Mouse (Mus musculus): ENCODE results near the gene Jam3.
"Not testable (repeated sequence)": the region's sequence is repeated elsewhere in the genome, so short reads cannot be mapped to it uniquely, and the experiment has no call there.

The Jam3 gene

GRCm38 (mm10) chr9:27166981-27167380, 11.8 kb upstream of the Jam3 start:
- no peak for DNase-seq

- no peak for DNase-seq
Observed at GRCm38 (mm10) chr9:27165596-27165995, 10.4 kb upstream of the Jam3 start.

DNA sequence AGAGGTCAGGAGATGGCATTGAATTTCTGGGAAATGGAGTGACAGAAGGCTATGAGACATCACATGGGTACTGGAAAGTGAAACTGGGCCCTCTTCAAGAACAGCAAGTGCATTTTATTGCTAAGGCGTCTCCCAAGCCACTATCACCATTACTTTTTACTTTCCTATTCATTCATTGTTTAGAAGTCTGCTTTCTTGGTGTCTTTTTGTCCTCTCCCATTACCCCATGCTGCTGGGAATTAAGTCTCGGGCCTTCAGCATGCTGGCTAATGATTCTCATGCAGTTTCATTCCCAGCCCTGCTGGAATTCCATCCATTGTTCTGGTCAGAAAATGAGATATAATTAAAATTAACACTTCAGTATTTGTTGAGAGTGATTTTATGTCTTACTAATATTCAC, 9.7 kb upstream of the Jam3 start:
- DNase-seq = no peak

DNA sequence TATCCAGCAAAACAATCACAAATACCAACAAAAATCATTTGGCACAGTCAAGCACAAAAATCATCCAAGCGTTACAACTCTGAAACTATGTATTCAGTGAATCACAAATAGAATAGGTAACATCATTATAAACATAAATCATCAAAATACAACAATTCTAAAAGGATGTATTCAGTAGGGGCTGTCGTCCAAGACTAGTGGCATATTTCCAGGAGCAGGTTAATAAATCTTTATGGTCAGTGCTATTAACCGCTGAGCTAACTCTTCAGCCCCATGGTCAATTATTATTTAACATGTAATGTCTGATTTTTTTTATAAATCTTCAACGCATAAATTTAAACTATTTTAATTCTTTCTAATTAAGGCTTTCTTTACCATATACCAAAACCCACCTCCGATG, 8.4 kb upstream of the Jam3 start:
- DNase-seq = not testable (repeated sequence)

GRCm38 (mm10) chr9:27153861-27154260, 1.4 kb downstream of the Jam3 start:
- no peak for DNase-seq

GRCm38 (mm10) chr9:27149836-27150235, 5.4 kb downstream of the Jam3 start:
- DNase-seq = no peak

GRCm38 (mm10) chr9:27148631-27149471, 6.4 kb downstream of the Jam3 start:
- peak; percentile 41 to 54 for DNase-seq

DNA sequence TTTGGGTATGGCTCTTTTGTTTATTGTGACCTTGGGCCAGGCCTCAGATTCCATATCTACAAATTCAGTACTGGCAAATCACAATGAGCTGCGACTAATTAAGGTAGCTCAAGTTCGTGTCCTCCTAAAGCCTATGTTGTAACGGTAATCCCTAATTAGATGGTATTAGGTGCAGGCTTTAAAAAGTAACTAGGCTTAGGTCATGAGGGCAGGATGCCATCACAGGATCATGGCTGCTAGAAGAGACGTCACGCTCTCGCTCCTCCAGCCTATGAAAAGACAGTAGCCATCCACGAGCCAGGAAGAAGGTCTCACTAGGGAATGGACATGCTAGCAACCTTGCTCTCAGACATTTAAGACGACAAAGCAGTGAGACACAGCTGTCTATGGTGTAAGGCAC, 7.3 kb downstream of the Jam3 start:
- no peak for DNase-seq

DNA sequence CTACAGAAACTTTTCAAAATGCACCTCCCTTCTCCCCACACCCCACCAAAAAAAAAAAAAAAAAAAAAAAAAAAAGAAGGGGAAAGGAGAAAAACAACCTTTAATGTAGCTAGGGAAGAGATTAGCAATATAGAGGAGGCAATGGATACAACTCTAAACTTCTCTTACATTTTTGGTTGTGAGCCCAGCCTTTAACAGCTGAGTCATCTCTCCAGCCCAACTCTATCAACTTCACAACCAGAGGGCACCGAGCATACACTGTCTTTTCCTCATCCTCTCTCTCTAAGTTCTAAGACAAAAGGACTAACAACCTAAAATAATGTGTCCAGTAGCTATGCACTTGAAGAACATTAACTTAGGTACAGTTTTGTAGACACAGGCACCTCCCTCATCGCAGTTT, 8.4 kb downstream of the Jam3 start:
- DNase-seq = no peak

- no peak for DNase-seq
Observed at GRCm38 (mm10) chr9:27144996-27145395, 10.2 kb downstream of the Jam3 start.

- no peak for DNase-seq
Observed at GRCm38 (mm10) chr9:27144271-27144840, 10.9 kb downstream of the Jam3 start.

- no peak for DNase-seq
Observed at GRCm38 (mm10) chr9:27140432-27141065, 14.7 kb downstream of the Jam3 start.

- no peak for DNase-seq
Observed at GRCm38 (mm10) chr9:27136651-27137050, 18.6 kb downstream of the Jam3 start.

GRCm38 (mm10) chr9:27135372-27135771, 19.8 kb downstream of the Jam3 start:
- no peak for DNase-seq

- DNase-seq = peak; percentile 75 to 78
Observed at GRCm38 (mm10) chr9:27134410-27134809, 20.8 kb downstream of the Jam3 start.

DNA sequence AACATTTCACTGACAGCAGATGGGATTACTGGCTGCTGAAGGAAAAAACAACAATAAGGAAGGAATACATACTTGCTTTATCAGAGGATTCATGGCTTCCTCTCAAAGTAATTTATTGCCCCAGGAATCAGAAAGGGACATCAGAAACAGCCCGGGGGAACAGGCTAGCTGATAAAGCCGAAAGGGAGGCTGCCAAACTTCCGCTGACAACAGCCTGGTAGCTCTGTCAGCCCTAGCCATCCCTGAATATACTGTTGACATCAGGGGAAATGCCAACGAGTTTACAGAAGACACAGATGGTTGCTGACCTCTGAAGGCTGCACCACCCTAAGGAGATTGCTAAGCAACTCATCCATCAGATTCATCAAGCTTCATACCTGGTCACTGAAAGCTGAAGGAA, 26.6 kb downstream of the Jam3 start:
- DNase-seq = no peak

DNA sequence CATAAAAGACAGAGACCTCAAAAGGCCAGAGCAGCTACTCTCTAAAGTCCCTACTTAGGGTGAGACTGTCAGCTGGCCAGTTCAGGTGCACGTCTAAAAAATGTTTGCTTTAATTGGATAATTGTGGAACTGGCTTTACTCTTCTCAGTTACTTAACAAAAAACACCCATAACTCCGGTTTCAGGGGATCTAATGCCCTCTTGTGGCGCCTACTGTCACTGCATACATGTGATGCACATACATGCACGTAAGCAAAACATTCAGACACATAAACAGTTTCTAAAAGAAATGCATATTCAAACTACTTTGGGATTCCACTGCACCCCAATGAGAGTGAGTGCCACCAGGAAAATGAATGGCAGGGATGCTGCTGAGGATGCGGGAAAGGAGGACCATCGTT, 28.7 kb downstream of the Jam3 start:
- DNase-seq = no peak

GRCm38 (mm10) chr9:27125450-27125849, 29.8 kb downstream of the Jam3 start:
- peak in 1 of 2 experiments; percentile 29 for DNase-seq

DNA sequence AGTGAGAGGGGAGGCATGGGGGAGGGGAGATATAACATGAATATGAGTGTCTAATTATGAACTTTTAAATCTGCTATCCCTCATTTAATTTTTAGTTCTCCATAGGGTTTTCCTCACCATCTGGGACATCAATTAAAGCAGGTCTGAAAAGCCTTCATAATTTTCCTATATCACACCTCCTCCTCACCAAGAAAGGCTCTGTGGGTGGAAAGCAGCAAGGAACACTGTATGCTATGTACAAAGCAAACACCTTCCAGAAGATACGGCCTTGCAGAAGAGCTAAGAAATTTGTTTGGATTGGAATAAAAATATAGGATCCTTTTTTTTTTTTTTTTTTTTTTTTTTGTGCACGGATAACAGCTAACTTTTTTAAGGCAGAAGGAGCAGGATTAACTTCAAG, 31.3 kb downstream of the Jam3 start:
- DNase-seq = no peak

DNA sequence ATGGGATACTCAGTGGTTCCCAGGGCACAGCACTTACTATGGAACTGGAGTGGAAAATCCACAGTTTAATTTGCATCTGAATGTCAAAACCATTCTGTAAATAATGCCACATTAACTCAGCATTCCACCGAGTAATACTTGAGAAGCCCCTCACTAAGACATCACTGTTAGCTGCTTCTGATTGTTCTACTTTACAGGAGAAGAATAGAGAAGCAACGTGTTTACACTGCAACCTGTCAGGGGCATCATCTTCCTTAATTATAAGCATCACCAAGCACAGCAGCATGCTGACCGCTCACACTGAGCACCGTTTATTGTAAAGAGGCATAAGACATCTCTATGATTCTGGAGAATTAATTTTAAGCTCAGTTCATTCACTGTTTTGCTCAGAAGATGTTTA, 32.3 kb downstream of the Jam3 start:
- no peak for DNase-seq

GRCm38 (mm10) chr9:27122076-27122475, 33.1 kb downstream of the Jam3 start:
- no peak for DNase-seq

DNA sequence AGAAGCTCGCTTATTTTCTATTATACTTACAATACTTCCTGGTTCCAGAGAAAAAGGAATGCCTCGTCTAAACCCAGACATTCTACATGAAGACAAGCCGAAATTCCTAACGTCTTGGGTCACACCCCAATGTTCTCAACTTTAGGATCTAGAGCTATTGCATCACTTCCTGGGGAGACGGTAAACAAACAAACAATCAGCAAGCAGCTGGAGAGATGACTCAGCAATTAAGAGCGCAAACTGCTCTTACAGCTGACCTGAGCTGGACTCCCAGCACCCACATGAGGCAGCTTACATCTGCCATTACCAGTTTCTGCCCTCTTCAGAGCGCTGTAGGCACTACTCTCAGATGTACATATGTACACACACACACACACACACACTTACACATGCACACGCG, 34.0 kb downstream of the Jam3 start:
- no peak for DNase-seq

GRCm38 (mm10) chr9:27111756-27112155, 43.5 kb downstream of the Jam3 start:
- DNase-seq = no peak

DNA sequence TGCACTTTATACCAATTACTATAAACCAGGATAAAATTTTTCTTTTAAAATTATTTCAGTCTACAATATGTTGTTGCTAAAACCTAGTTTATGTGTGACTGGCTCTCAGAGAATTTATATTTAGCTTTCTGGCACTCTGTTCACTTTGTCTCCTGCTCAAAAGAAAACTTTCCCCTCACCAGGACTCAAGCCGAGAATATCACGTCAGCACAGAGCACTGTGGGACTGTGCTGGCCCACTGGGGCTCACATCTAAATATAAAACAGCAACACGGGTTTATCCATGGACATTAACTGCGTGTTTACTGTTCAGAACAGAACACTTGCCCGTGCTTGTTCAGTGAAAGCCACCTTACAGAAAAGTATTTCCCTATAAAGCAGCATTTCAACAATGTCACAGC, 44.5 kb downstream of the Jam3 start:
- DNase-seq = no peak

All from cerebellum, postnatal 10 days (tissue).